Mouse (Mus musculus): Measurements from ENCODE around the gene Bcr. TPM values are rescaled to one million over a fixed set of nuclear protein-coding genes. Genes with fewer than 3 reads are reported as not detected.
A peak's percentile ranks its signal among the peaks of the same experiment; 100 is the strongest.

Bcr gene
- polyA plus RNA-seq, 1 experiment, result 20.8 TPM

GRCm38 (mm10) chr10:75105099-75105461, 44.7 kb downstream of the Bcr start:
- TF ChIP-seq GATA1 (IDR thresholded peaks at IDR 0.05; ENCODE audit: borderline replicate concordance, low read length) (no peak), FLI1 (IDR thresholded peaks at IDR 0.05; ENCODE audit: low read length) (no peak)
- no peaks in the 10 kb centered on the region for H3K9me3 ChIP-seq

DNA sequence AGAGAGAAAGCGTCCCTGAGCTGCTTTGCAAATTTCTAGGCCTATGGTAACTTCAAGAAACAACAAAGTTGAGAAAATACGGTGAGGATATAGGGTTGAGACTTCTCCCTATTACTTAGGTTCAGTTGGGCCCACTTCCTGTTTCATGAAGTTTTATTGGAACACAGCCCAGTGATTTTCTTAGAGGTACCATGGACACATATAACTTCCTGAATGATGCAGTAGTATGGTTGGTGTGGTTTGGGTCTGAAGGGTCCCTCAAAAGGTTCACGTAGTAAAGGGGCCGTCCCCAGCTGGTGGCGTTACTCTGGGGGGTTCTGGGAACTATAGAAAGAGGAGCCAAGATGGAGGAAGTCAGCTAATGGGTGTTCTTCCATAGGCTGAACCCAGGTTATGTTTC, 45.3 kb downstream of the Bcr start:
- no peaks in the 10 kb centered on the region for H3K27me3 ChIP-seq (replicated peaks)
- TF ChIP-seq GATA1 (IDR thresholded peaks at IDR 0.05; ENCODE audit: borderline replicate concordance, low read length) (no peak), FLI1 (IDR thresholded peaks at IDR 0.05; ENCODE audit: low read length) (no peak)
- H3K36me3 ChIP-seq (replicated peaks; ENCODE audit: low read length), result peaks cover 33% of the 10 kb centered on the region
- peak overlapping the region; percentile 80 for H3K4me3 ChIP-seq (replicated peaks)
- peaks cover 99% of the 10 kb centered on the region for H3K4me1 ChIP-seq
- H3K9me3 ChIP-seq, result no peaks in the 10 kb centered on the region

More at GRCm38 (mm10) chr10:75105099-75105461, 44.7 kb downstream of the Bcr start:
- no peaks in the 10 kb centered on the region for H3K27me3 ChIP-seq (replicated peaks)
- peaks cover 99% of the 10 kb centered on the region for H3K4me1 ChIP-seq
- peaks cover 33% of the 10 kb centered on the region for H3K36me3 ChIP-seq (replicated peaks; ENCODE audit: low read length)
- H3K4me3 ChIP-seq (replicated peaks), result peak overlapping the region; percentile 80

DNA sequence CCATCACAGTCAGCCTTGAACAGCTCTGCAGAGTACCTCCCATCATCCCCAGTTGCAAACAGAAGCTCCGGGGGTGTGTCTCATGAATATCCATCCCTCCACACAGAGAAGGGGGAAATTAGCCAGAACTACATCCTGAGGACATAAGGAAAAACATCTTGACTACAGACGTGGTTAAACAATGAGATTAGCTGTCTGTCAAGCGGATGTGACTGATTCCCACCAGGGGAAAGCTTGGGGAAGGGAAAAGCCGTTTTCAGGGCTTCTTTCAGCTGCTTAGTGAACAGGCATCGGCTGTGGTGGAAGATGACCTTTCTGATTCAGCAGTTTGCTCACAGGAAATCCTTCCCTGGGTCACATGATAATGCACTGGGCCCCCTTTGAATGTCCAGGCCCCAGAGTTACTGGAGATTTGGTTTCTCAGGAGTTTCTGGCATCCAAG, 46.6 kb downstream of the Bcr start:
- H3K36me3 ChIP-seq (replicated peaks; ENCODE audit: low read length), result peaks cover 28% of the 10 kb centered on the region
- no peak for TF ChIP-seq FLI1 (IDR thresholded peaks at IDR 0.05; ENCODE audit: low read length)
- TF ChIP-seq GATA1 (IDR thresholded peaks at IDR 0.05; ENCODE audit: borderline replicate concordance, low read length), result no peak
- peaks cover 99% of the 10 kb centered on the region for H3K4me1 ChIP-seq
- H3K4me3 ChIP-seq (replicated peaks), result peak overlapping the region; percentile 79
- H3K27me3 ChIP-seq (replicated peaks), result no peaks in the 10 kb centered on the region
- no peaks in the 10 kb centered on the region for H3K9me3 ChIP-seq

DNA sequence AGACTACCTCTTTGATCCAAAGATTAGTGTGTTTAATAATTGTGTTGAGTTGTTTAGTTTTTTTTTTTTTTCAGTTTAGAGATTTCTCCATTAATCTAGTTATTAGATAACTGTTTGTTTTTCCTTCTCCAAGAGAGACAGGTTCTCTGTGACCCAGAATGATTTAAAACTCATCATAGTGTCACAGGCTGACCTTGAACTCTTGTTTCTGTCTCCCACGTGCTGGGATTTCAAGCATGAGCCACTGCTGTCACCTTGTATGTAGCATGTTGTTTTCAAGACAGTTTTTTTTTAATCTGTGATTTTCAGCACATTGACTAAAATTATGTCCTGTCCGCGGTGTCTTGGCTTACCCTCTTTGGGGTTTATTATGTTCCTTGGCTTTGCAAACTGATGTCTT, 47.7 kb downstream of the Bcr start:
- H3K4me3 ChIP-seq (replicated peaks), result no peak overlapping the region
- TF ChIP-seq GATA1 (IDR thresholded peaks at IDR 0.05; ENCODE audit: borderline replicate concordance, low read length) (no peak), FLI1 (IDR thresholded peaks at IDR 0.05; ENCODE audit: low read length) (no peak)
- no peaks in the 10 kb centered on the region for H3K9me3 ChIP-seq
- H3K36me3 ChIP-seq (replicated peaks; ENCODE audit: low read length), result peaks cover 24% of the 10 kb centered on the region
- H3K4me1 ChIP-seq, result peaks cover 99% of the 10 kb centered on the region
- H3K27me3 ChIP-seq (replicated peaks), result no peaks in the 10 kb centered on the region

DNA sequence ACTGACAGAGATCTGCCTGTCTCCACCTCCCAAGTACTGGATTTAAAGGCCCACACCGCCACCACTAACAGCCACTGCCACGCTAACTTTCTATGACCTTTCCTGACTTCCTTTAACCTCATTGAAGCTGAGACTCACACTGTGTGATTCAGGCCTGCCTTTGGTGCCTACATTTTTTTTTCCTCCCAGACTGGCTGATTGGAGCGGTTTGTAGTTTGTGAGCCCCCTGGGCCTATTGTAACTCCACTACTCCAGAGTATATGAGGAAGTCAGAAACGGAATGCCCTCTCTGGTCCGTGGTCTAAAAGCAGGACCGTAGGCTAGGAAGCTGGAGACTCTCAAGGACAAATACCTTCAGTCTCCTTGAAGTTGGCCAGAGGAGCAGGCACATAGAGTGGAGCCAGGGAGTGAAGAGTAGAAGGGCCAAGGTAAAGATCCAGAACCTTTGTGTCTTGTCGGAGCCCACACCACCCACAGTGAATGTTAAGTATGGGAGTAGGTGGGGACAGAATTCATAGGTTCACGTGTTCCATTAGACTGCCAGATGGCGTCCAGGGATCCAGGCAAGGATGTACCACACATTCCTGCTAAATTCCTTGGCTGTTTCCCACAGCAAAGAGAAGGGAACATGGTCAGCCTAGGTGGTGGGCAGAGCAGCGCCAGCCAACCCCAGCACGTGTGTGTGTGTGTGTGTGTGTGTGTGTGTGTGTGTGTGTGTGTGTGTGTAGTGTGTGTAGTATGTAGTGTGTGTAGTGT, 51.2 kb downstream of the Bcr start:
- TF ChIP-seq FLI1 (IDR thresholded peaks at IDR 0.05; ENCODE audit: low read length), result no peak
- TF ChIP-seq GATA1 (IDR thresholded peaks at IDR 0.05; ENCODE audit: borderline replicate concordance, low read length), result no peak
- H3K4me1 ChIP-seq, result peaks cover 99% of the 10 kb centered on the region
- H3K27me3 ChIP-seq (replicated peaks), result no peaks in the 10 kb centered on the region
- no peak overlapping the region for H3K4me3 ChIP-seq (replicated peaks)
- peaks cover 39% of the 10 kb centered on the region for H3K36me3 ChIP-seq (replicated peaks; ENCODE audit: low read length)
- H3K9me3 ChIP-seq, result no peaks in the 10 kb centered on the region

DNA sequence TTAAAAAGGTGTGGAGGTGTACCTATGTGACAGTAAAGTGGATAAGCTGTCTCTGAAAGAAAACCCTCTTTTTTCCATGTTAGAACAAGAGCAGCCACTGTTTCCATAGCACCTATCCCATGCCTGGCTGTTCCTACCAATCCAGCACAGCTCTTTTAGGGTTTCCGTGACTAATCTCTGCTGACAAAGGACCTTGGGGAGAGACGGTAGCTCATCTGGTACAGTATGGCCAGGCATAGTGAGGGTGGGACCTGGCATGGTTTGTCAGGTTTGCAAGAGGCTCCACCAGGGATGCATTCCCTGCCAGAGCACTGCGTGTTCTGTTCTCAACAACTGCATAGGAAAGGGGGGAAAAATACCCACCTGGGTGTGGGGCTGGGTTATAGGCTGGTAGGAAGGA, 52.0 kb downstream of the Bcr start:
- Histone ChIP-seq H3K9me3 (no peaks in the 10 kb centered on the region), H3K4me1 (peaks cover 99% of the 10 kb centered on the region), H3K36me3 (replicated peaks; ENCODE audit: low read length) (peaks cover 47% of the 10 kb centered on the region), H3K4me3 (replicated peaks) (no peak overlapping the region), H3K27me3 (replicated peaks) (no peaks in the 10 kb centered on the region)
- TF ChIP-seq FLI1 (IDR thresholded peaks at IDR 0.05; ENCODE audit: low read length), result no peak
- TF ChIP-seq GATA1 (IDR thresholded peaks at IDR 0.05; ENCODE audit: borderline replicate concordance, low read length), result no peak

DNA sequence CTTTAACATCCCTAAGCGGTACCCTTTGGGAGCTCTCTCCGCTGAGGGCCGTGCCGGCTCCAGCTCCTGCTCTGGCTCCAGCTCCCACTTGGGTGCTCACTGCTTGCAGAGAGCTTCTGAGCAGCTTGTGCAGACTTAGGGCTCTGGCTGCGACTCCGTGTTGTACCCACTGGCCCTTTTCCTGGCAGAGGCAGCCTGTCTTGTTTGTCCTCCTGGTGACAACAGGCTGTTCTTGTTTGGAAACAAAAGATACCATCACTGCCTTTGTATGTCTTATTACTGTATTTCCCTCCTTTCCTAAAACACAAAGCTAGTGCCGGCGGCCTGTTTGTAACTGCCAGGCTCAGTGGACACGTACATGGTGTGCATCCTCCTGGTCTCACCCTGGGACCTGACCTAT, 53.2 kb downstream of the Bcr start:
- Histone ChIP-seq H3K36me3 (replicated peaks; ENCODE audit: low read length) (peaks cover 59% of the 10 kb centered on the region), H3K9me3 (no peaks in the 10 kb centered on the region), H3K4me3 (replicated peaks) (no peak overlapping the region), H3K4me1 (peaks cover 99% of the 10 kb centered on the region), H3K27me3 (replicated peaks) (no peaks in the 10 kb centered on the region)
- no peak for TF ChIP-seq GATA1 (IDR thresholded peaks at IDR 0.05; ENCODE audit: borderline replicate concordance, low read length)
- no peak for TF ChIP-seq FLI1 (IDR thresholded peaks at IDR 0.05; ENCODE audit: low read length)

DNA sequence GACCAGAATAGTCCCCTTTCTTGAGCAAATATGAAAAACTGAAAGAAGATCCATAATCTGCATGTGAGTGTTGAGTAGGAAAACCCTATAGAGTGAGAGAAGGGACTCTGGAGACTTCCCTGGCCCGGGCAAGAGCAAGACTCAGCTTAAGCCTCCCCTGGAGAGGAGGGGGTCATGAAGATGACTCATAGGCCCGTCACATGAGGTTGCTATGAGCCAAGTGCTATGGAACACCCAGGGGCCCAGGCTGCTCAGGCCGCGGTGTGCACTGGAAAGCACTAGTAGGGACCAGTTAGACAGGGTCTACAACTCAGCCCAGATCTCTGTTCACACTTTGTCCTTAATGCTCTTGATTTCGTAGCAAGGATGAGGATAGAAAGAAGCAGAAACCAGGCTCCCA, 54.8 kb downstream of the Bcr start:
- H3K4me3 ChIP-seq (replicated peaks), result no peak overlapping the region
- TF ChIP-seq GATA1 (IDR thresholded peaks at IDR 0.05; ENCODE audit: borderline replicate concordance, low read length) (no peak), FLI1 (IDR thresholded peaks at IDR 0.05; ENCODE audit: low read length) (no peak)
- no peaks in the 10 kb centered on the region for H3K9me3 ChIP-seq
- H3K36me3 ChIP-seq (replicated peaks; ENCODE audit: low read length), result peaks cover 56% of the 10 kb centered on the region
- peaks cover 100% of the 10 kb centered on the region for H3K4me1 ChIP-seq
- no peaks in the 10 kb centered on the region for H3K27me3 ChIP-seq (replicated peaks)

DNA sequence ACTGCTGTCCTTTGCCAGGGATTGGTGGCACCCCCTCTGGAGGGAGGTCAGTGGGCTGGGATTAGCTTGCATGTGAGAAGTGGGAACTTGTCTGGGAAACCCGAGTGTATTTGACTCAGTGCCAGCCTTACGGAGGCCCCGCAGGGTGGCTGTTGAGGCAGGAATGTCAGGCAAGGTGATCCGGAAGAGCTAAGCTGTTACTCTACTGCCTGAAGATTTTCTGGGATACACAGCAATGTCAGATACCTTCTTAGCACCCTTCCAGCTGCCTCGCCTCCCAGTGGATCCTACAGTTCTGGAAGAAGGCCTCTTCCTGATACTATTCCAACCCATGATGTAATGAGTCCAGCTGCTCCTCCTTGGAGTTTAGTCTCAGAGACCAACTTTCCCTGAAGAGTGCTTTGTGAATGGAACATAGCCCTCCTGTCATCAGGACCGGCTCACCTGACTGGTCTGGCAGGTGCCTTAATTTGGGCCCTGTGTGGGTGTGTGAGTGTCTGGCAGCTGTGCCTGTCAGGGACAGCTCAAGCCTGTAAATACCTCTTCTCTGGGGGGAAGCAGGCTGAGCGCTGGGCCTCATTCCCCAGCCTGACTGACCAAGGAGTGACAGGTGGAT, 56.6 kb downstream of the Bcr start:
- Histone ChIP-seq H3K36me3 (replicated peaks; ENCODE audit: low read length) (peaks cover 43% of the 10 kb centered on the region), H3K4me1 (peaks cover 100% of the 10 kb centered on the region), H3K27me3 (replicated peaks) (no peaks in the 10 kb centered on the region), H3K9me3 (no peaks in the 10 kb centered on the region), H3K4me3 (replicated peaks) (no peak overlapping the region)
- TF ChIP-seq GATA1 (IDR thresholded peaks at IDR 0.05; ENCODE audit: borderline replicate concordance, low read length) (no peak), FLI1 (IDR thresholded peaks at IDR 0.05; ENCODE audit: low read length) (no peak)

GRCm38 (mm10) chr10:75118444-75118843, 58.1 kb downstream of the Bcr start:
- no peak for TF ChIP-seq GATA1 (IDR thresholded peaks at IDR 0.05; ENCODE audit: borderline replicate concordance, low read length)
- no peak for TF ChIP-seq FLI1 (IDR thresholded peaks at IDR 0.05; ENCODE audit: low read length)
- H3K9me3 ChIP-seq, result no peaks in the 10 kb centered on the region
- H3K4me3 ChIP-seq (replicated peaks), result no peak overlapping the region
- no peaks in the 10 kb centered on the region for H3K27me3 ChIP-seq (replicated peaks)
- H3K4me1 ChIP-seq, result peaks cover 100% of the 10 kb centered on the region
- H3K36me3 ChIP-seq (replicated peaks; ENCODE audit: low read length), result peaks cover 56% of the 10 kb centered on the region
